Mouse (Mus musculus) cerebellum, adult 9-11 months (tissue): ENCODE results near the gene Chrdl2.

Experiments used
- DNase-seq: peaks from one replicate; pipeline ENCODE4 v3.0.0; 2022

Gene Chrdl2

DNA sequence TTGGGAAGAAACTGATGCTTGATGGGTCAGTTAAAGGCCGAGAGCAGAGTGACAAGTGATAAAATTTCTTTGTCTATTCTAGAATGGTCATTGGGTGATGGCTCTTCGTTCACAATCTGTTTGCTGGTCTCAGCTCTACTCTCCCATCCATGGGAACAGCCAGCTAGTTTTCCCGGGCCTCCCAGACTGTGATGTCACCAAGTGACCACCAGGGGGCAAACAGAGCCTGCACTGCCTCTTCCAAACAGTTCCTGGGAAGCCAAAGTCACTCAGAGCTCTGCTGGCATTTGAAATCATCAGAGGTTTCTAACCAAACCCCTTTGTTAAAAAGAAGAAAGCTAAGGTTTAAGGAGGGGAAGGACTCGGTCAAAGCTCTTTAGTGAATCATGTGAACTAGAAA is 17.2 kb upstream of the Chrdl2 start:
- peak; percentile 70 for DNase-seq

DNA sequence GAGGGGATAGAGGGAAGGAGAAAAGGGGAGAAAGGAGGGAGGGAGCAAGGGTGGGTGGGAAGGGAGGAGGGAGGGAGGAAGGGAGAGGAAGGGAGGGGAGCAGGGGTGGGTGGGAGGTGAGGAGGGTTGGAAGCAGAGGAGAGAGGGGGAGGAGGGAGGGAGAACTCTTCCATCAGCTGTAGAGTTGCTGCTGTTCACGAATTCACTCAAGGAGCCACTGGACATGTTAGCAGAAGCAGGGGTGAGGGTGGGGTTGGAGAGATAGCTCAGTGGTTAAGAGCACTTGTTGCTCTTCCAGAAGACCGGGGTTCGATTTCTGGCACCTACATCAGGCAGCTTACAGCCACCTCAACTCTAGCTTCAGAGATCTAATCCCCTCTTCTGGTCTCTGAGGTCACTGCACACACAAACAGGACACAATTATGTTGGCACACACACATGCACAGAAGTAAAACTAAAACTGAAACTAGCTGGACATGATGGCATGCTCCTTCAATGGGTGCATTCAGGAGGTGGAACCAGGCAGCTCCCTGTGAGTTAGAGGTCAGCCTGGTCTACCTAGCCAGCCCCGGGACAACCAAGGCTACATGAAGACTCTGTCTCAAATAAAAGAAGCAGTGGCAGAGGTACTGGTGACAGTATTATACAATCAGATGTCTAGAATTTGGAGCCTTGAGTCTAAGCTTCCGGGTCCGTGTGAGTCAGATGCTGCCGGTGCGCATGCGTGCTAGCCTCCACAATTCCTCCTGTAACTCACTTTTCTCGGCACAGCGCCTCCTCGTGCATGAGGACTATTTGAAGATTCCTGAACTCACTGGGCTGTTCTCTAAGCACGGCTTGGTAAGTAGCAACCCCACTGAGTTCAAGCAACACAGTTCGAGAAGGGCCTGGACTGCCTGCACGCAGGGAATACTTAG is 15.9 kb upstream of the Chrdl2 start:
- DNase-seq: no peak

DNA sequence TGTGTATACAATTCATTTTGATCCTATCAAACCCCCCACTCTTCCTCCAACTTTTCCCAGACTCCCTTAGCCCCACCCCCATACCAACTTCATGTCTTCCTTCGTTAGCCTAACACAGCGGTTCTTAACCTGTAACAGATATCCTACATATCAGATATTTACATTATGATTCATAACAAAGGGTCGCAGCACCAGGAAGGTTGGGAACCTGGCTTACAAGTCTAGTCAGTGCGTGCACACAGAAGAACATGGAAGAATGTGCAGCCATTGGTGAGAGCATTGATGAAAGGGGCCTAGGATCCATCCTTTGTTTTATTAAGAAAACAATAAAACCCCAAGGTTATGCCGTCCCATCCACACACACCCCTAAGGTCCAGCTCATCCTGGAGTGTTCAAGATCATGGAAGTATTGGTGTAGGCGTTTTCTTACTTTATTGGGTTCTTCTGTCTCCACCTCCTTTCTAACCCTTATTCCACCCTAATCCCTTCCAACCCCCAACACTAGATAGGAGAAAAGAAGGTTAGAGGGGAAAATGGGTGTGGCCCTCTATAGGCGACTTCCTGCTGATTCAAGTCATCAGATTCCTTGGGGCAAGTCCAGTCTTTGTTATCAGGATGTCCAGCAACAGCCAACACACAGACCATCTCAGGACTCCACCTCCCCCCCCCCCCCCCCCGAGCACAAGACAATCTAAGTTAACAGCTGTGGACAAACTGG is 14.8 kb upstream of the Chrdl2 start:
- DNase-seq: no peak

DNA sequence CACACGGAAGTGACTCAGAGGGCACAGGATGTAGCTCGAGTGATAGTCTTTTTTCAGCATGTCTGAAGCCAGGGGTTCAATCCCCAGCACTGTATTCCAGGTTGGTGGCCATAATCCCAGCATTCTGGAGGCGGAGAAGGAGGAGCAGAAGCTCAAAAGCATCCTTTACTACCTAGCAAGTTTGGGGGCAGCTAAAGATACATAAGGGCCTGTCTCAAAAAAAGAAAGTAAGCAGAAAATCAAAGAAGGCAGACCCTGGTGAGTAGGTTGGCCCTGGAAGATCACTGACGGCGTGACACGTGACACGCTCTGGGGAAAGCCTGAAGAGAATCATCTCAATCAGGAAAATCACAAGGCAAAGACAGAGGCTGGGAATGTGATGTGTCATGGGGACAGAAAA is 12.8 kb upstream of the Chrdl2 start:
- DNase-seq: no peak

DNA sequence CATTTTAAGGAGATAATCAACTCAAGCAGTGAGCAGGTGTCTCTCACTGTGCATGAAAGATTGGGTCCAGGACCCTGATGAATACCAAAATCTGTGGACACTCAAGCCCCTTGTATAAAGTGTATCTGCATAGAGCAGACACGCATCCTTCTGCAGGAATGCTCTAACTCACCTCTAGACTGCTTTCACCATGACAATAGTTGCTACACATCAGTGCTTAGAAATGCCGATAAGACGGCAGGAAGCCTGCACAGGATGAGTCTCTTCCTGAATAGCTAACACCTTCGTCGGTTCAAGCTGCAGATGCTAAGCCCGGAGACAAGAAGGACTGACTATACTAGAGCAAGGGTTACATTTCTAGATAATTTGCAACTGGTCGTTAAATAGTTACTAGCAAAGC is 10.8 kb upstream of the Chrdl2 start:
- no peak for DNase-seq

DNA sequence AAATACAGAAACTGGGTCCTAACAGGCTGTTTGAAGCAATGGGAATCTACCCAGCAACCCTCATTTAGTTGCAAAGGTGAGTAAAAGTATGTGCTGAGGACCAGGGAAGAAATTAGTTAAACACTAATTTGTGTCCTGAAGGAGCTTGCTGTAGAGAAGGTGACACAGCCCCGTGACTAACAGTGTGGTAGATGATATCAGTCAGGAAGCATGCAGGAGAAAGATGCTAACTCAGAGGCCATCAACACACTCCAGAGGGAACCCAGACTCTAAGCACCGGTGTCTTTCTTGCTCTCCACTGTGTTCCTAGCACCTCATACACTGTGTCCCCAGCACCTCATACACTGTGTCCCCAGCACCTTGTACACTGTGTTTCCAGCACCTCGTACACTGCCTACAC is 7.3 kb upstream of the Chrdl2 start:
- DNase-seq: no peak

DNA sequence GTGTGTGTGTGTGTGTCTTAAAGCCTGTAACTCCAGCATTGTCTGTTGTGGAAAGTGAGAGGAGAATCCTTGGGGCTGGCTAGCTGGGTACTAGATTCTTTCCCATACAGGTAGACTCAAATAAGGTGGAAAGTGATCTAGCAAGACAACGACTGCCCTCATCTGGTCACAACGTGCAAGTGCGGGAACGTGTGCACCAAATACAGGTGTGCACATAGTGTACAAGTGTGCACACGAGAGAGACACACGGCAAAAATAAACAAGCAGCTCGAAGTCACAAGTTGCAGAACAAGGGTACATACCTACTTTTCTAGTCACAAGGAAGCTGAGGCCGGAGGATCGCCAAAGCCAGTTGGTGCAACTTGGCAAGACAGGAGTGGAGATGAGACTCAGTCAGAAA is 2.2 kb upstream of the Chrdl2 start:
- no peak for DNase-seq

DNA sequence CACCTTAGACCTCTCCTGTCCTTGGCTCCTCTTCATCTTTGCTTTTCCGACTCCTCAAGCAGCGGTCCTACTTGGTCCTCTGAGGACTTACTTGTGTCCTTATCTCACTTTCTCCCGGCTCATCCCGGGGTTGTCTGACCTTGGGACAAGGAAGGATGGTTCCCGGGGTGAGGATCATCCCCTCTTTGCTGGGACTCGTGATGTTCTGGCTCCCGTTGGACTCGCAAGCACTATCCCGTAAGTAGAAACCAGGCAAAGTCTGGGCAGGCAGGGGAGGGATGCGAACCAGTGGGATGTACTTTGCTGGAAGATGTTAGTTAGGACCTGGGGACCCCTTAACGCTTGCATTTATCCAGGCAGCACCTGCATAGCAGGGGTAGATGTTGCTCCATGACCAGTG is 439 bp downstream of the Chrdl2 start:
- no peak for DNase-seq

DNA sequence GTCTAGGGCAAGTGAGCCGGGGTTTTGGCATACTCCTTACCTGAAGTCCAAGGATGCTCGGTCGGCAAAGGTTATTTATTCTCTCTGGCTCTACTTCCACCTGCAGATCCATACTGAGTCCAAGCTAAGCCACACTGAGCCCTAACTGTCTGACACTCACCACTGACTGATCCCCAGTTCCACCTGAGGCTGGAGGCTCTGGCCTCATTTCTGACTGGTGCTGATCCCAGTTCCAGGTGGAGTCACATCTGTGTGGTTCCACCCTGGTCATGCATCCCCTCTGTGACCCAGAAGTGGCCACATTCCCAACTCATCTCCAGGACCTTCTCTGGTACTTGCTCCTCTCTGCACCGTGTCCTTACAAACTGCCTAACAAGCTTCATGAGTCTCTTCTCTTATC is 2.8 kb downstream of the Chrdl2 start:
- no peak for DNase-seq

DNA sequence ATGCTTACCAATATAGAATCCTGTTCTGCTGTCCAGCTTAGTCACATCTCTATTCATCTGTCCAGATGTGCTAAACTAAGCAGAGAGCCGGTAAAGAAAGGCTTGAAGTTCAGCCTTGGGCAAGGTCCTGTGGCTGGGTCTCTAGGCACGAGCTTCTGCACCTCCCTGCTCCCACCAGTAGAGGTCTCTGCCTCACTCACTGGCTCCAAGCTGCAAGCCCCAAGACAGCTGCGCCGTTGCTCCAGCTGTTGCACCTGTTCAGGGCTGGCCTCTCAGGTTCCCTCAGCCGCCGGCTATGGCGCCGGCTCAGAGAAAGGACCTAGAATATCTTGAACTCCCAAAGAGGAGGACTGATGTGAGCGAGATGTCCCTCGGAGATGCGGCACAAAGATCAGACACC is 3.7 kb downstream of the Chrdl2 start:
- DNase-seq: peak; percentile 34

DNA sequence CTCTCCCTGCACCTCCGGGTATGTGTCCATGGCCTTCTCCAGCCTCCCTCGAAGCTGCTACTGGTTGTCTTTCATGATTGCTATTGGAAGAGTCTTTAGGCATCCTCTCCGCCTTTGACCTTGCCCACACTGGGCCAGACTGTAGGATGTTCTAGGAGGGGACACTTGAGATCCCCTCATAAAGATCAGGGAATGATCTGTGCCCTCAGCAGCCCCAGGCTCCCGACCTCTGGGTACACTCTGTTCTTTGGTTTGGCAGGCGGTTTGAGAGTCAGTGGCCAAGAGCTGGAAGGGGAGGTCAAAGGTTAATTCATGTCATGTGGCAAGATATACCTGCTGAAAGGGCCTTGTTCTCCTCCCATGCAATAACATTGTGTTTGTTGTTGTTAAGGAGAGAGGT is 4.7 kb downstream of the Chrdl2 start:
- no peak for DNase-seq

DNA sequence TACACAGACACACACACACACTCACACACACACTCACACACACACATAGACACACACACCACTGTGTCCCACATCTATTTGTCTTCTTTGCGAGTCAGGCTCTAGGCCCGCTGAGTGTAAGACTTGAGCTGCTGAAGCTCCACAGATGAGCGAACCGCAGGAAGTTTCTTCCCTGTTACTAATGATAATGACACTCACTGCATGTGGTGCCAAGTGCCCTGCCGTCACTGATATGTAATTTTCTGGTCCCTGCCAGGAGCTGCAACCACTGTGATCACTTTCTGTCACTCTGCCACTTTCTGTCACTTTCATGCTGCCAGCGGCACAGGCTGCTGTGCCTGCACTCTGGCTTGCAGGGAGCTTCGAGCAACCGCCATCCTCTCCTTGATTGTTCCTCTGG is 6.1 kb downstream of the Chrdl2 start:
- DNase-seq: no peak

DNA sequence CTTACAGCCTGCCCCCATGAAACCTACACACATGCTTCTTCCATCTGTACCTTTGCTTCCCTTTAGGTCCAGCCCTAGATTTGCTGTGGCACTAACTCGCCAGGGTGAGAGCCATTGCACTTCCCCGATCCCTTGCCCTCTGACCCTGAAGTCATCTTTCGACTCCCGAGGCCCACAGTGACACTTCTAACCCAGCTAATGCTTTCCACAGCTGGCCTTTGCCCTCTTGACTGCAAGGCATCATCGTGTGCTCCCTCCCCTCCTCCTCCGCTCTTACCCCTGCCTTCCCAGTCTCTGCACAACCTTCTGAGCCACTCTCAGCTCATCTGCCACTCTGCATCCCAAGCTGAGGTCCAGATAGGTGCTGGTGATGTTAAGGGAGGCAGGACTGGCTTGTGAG is 6.5 kb downstream of the Chrdl2 start:
- no peak for DNase-seq

DNA sequence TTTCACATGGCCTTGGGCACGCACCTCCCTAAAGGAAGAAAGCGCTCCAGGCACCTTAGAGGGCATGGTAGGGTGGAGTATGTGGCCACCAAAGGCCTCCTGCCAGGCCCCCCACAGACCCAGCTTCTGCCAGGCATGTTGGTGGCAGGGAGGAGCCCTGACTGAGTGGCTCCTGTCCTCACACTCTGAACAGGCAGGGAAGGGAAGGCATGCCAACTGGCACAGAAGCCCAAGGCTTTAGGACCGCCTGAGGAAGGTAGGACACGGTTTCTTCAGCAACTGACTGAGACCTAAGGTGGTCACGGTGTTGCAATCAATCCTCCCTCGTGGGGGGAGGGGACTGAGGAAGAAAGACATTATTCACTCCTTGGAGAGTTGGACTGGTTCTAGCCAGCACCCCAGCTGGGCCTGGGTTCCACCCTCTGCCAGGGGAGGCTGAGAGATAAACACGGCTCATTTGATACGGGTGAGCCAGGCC is 8.2 kb downstream of the Chrdl2 start:
- peak; percentile 85 for DNase-seq

DNA sequence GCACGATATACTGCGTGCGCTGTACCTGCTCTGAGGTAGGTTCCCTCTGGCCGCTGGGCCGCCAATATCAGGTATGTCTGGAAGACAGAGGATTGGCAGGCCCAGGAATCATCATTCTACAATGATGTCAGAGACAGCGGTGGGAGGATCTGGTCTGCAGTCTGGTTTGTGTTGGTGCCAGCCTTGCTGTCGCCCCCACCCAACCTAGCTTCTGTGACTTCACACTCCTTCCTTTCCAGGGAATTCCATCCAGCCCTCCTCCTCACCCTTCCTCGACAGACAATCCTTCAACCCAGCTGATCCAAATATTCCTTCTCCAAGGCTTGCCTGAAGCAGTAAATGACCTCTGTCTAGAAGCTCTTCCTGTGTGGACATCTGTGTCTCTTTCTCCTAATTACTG is 11.1 kb downstream of the Chrdl2 start:
- DNase-seq: no peak

DNA sequence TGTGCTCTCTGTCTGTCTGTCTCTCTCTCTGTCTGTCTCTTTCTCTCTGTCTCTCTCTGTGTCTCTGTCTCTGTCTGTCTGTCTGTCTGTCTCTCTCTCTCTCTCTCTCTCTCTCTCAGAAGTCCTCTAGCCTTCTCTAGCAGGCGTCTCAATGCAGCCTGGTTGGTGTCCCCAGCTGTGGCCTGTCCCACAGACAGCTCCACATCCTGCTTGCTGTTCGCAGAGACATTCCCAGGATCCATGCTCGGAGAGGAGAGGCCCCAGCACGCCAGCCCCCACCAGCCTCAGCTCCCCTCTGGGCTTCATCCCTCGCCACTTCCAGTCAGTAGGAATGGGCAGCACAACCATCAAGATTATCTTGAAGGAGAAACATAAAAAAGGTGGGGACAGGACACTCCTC is 21.4 kb downstream of the Chrdl2 start:
- DNase-seq: no peak

DNA sequence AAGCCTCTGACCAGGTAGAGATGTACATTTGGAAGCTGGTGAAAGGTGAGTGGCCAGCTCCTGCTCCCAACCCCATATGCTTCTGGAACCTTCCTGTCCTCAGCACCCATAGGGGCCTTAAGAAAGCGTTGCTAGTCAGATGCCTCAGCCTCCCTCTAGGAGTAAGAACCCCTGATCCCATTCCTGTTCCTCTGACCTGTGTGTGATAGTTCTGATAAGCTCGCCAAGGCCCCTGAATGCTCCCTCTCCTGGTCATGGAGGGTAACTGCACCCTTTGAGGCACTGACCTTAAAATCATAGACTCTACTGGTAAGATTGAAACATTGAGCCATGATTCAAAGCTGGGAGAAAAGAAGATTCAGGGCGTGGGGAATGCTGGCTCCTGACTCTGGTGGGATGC is 23.3 kb downstream of the Chrdl2 start:
- DNase-seq: no peak

DNA sequence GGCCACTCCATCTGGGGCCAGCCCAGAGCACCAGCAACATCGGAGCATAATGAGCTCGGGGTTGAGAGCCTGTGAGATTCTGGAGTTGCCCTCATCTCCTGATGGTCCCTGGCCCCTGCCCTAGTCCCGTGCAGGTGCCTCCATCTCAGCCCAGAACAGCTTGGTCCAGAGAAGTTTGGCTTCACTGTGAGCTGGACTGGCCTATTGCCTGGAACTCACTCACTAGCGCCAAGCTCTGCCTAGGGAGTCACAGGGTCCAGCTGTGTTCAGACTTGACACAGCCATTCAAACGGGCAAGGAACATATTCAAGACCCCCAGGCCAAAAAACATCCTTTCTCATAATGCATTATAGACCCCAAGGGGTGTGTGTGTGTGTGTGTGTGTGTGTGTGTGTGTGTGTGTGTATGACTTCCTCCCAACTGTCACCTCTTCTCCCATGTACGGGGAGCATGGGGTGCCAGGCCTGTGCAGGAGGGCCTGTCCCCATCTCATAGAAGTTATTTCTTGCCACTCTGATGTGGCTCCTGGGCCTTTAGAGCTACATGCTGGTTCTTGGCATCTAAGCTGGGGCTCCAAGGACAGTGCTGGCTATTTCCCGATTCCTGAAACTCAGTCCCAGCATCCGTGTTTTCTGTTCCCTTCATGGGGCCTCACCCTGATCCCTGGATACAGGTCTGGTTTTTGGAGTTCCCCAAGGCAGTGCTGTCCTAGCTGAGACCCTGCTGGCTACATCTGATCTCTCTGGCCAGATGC is 25.2 kb downstream of the Chrdl2 start:
- DNase-seq: no peak

DNA sequence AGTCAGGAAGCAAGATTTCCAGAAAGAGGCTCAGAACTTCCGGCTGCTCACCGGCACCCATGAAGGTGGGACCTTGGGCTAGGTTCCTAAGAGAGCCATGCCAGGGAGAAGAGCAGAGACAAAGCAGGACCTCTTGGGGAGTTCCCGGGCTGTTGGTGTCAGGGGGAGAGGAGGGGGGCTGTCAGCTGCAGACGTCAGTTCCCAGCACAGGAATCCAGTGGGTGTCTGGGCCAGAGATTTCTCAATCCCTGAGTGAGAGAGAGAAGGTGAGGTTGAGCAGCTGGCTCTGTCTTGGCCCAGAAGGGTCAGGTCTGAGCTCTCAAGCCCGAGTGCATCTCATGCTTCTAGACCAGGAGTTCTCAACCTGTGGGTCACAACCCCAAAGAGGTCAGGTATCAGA is 27.7 kb downstream of the Chrdl2 start:
- no peak for DNase-seq

DNA sequence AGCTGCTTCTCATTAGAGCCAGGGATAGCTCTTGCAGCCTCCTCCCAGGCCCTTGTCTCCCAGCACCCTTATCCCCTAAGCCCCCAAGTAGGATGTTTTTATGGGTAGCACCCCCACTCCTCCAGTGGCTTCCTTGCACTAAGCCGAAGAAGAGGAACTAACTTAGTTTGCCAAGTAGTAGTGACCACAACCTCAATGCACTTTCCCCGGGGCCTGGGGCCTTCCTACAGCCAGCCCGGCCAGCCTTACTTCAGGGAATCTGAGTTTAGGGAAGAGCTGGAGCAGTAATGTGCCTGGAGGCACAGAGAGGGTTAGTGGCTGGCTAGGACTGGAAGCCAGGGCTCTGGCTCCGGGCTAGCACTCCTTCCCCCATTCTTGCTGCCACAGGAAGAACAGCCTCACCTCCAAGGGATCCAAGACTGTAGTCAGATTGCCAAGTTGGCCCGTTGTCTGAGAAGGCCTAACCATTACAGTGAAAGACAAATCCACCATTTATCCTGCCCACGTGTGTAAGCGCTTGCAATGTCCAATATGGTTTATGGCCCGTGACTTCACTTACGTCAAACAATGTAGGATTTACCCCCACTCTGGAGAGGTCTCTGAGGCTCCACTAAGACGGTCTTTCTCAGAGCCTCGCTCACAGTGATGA is 29.0 kb downstream of the Chrdl2 start:
- DNase-seq: no peak

DNA sequence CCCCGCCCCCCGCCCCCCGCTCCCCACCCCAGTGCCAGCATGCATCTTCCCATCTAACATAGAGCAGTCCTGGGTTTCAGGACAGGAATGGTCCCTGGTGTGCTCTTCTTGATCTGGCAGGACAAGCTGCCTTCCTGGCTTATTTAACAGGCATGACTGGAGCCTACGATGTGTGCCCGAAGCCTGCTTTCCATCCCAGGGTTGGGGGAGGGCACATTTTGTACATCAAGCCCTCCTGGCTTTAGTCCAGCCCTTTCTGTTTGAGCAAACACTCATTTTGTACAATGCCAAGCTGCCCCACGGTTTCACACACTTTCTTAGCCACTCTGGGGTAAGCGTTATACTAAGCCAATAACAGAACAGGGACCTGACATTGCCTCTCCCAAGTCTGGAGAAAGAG is 30.1 kb downstream of the Chrdl2 start:
- DNase-seq: no peak

DNA sequence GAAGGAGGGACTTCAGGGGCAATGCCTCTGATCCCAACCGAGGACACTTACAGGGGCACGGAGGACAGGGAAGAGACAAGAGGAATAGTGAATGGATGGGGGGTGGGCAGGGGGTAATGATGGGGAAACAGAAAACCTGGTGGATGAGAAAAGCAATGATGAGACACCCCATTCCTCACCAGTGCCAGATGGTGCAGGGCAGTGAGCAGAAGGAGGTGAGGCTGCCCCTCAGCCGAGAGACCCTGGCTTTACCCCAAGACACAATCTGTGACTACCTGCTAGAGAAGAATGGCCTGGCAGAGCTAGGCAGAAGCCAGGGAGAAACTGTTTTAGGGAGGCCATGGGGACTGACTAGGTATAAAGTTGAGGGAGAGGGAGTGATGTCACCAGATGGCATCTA is 30.5 kb downstream of the Chrdl2 start:
- peak; percentile 47 for DNase-seq

DNA sequence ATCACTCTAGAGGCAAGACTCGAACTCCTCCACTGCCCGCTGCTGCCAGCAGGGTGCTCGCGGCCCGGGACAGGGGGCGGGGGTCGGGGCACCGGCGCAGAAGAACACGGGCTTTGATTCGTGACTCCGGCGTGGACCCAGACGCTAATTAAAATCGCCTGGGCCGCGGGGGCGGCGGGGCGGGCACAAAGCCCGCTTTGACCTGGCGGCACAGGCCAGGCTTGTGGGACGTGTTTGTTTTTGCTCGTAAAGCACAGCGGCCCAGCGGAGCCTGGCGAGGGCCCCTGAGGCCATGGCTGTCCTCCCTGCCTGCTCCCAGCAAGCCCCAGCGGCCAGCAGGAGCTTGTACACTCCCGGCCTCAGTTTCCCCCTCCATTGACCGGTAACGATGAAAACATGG is 36.1 kb downstream of the Chrdl2 start:
- no peak for DNase-seq
